Mouse (Mus musculus) embryonic facial prominence, embryonic 14.5 days (tissue): ENCODE measurements around the gene Rpl10. TPM values are rescaled to one million over a fixed set of nuclear protein-coding genes. Genes with fewer than 3 reads are reported as not detected.

Experiments
- ATAC-seq: fragments of 200-750 bp; cut with Nextera tagmentation; 2 replicates; pipeline ENCODE4 v1.8.0; 2017; ENCODE audit warnings: low read depth, moderate number of reproducible peaks, moderate TSS enrichment
- DNase-seq: peaks from one replicate; pipeline ENCODE4 v3.0.0-alpha.2; 2015; ENCODE audit warnings: low spot score
- H3K27ac ChIP-seq: fragments of 300-500 bp; sonication (generic); replicated peaks from 2 replicates; pipeline ENCODE4 v1.5.1; 2014; ENCODE audit warnings: low read depth, mild to moderate bottlenecking, low read length, moderate library complexity
- H3K27me3 ChIP-seq: fragments of 300-500 bp; sonication (generic); replicated peaks from 2 replicates; pipeline ENCODE4 v1.6.1; 2014; ENCODE audit warnings: low read length; ENCODE audit not compliant: control insufficient read depth, insufficient read depth
- H3K36me3 ChIP-seq: fragments of 300-500 bp; sonication (generic); 2 replicates; pipeline ENCODE4 v1.6.1; 2014; ENCODE audit warnings: low read length, mixed read lengths; ENCODE audit not compliant: control insufficient read depth, insufficient read depth
- H3K4me1 ChIP-seq: fragments of 300-500 bp; sonication (generic); 2 replicates; pipeline ENCODE4 v1.6.1; 2014; ENCODE audit warnings: antibody characterized with exemption, low read length; ENCODE audit not compliant: control insufficient read depth, insufficient read depth
- H3K4me2 ChIP-seq: fragments of 300-500 bp; sonication (generic); 2 replicates; pipeline ENCODE4 v1.6.1; 2014; ENCODE audit warnings: low read depth, mild to moderate bottlenecking, low read length, moderate library complexity, mixed read lengths
- H3K4me3 ChIP-seq: fragments of 300-500 bp; sonication (generic); 2 replicates; pipeline ENCODE4 v1.5.1; 2014; ENCODE audit warnings: low read depth, mild to moderate bottlenecking, low read length
- H3K9ac ChIP-seq: fragments of 300-500 bp; sonication (generic); 2 replicates; pipeline ENCODE4 v1.6.1; 2014; ENCODE audit warnings: low read depth, mild to moderate bottlenecking, low read length, moderate library complexity, mixed read lengths
- H3K9me3 ChIP-seq: fragments of 300-500 bp; sonication (generic); 2 replicates; pipeline ENCODE4 v1.6.1; 2016; ENCODE audit warnings: low read length; ENCODE audit not compliant: control insufficient read depth
- WGBS: fragments of 180-500 bp; shearing (Covaris S2); extraction: QIAGEN DNeasy Blood & Tissue Kit; methylation state at CpG from one replicate; pipeline ENCODE4 v1.1.7; 2014; 5-methylcytosine and 5-hydroxymethylcytosine counted together
- polyA plus RNA-seq: library from polyadenylated mRNA; unstranded; fragments of >200 nt; fragmentation: Nextera tagmentation; extraction: Ambion mirVana; gene quantifications from 2 replicates; pipeline ENCODE4 v1.2.1, GENCODE M21; 2014

Gene Rpl10
- polyA plus RNA-seq, 1 experiment from 2014 or later, result 935 TPM

DNA sequence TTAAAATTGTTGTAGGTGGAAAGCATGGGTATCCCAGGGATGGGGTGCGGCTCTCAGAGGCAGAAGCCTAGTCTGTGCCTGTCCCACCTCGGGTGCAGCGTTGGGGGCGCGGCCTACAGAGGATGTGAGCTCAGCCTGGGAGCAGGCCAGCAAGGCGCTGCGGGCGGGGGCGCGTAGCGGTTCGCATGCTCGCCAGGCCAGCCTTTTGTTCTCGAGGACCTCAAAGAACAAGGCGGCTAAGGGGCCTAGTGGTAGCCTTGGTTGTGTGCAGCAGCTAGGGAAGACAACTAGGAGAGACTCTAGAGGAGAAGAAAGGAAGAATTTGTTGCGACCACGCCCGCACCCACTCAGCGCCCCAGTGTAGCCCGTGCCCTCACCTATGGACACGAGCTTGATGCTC lies 24.9 kb upstream of the Rpl10 start:
- Histone ChIP-seq H3K27me3 (no peaks in the 10 kb centered on the region), H3K27ac (peak overlapping the region; percentile 96), H3K9me3 (no peaks in the 10 kb centered on the region), H3K36me3 (peaks cover 24% of the 10 kb centered on the region), H3K9ac (peak overlapping the region; percentile 81), H3K4me1 (peaks cover 3% of the 10 kb centered on the region; the same call in 1 of the 2 replicates), H3K4me3 (peak overlapping the region; percentile 46), H3K4me2 (peak overlapping the region; percentile 57)
- DNase-seq, result peak; percentile 90
- ATAC-seq, result peak; percentile 71
- 38% methylated on average over 19 of the region's 21 CpGs for WGBS

DNA sequence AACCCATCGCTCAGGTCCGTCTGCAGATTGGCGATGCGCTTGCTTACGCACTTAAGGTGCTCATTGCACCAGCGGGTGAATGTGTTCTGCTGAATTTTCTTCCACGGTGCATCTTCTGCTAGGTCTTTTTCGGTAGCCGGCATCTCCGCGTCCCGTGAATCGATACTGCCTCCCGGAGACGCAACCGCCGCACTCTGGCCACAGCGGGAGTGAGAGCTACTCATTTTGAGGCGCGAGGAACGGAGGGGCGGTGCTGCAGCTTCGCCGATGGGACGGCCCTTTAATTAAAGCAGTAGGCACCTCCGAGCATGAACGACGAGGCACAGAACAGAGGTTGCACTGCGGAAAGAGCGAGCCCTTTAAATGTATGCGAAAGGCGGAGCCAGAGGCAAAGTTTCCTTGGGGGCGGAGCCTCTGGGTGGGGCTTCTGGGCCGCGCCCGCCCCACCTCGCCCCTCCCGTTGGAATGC lies 24.4 kb upstream of the Rpl10 start:
- Histone ChIP-seq H3K36me3 (peaks cover 19% of the 10 kb centered on the region), H3K9me3 (no peaks in the 10 kb centered on the region), H3K4me2 (peak overlapping the region; percentile 59), H3K9ac (peak overlapping the region; percentile 81), H3K4me3 (peak overlapping the region; percentile 46), H3K27ac (peak overlapping the region; percentile 96), H3K27me3 (no peaks in the 10 kb centered on the region), H3K4me1 (peaks cover 3% of the 10 kb centered on the region; the same call in 1 of the 2 replicates)
- DNase-seq (peak; percentile 98), ATAC-seq (peak; percentile 90)
- WGBS, result 20% methylated on average over 29 of the region's 38 CpGs

DNA sequence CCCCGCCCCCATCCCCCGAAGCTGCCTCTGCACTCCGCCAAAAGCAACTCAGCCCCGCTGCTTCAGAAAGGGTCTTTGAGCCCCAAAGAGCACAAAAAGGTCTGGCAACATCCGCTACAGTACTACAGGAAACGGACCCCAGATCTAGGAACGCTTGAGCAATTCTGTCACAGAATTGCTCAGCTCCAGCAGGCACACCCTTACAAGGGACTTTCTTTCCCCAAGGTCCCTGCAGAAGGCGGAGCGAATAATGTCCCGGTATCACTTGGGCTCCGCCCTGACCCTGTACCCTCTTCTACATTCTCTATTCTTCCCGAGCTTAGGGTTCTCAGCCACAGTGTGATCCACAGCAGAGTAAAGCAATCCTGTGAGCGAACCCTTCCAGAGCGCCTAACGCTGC lies 23.9 kb upstream of the Rpl10 start:
- Histone ChIP-seq H3K4me1 (peaks cover 3% of the 10 kb centered on the region; the same call in 1 of the 2 replicates), H3K27me3 (no peaks in the 10 kb centered on the region), H3K27ac (peak overlapping the region; percentile 88), H3K36me3 (peaks cover 14% of the 10 kb centered on the region), H3K4me3 (peak overlapping the region; percentile 46), H3K4me2 (peak overlapping the region; percentile 59), H3K9ac (peak overlapping the region; percentile 54), H3K9me3 (no peaks in the 10 kb centered on the region)
- WGBS, result 29% methylated on average over 14 of the region's 15 CpGs
- no peak for DNase-seq
- ATAC-seq, result peak; percentile 13

GRCm38 (mm10) chrX:74248651-74249050 lies 22.0 kb upstream of the Rpl10 start:
- 13% methylated on average over 3 of the region's 3 CpGs for WGBS
- Histone ChIP-seq H3K9me3 (no peaks in the 10 kb centered on the region), H3K4me2 (peak overlapping the region; percentile 62), H3K36me3 (no peaks in the 10 kb centered on the region), H3K9ac (peak overlapping the region; percentile 64), H3K4me1 (peaks cover 3% of the 10 kb centered on the region; the same call in 1 of the 2 replicates), H3K27me3 (no peaks in the 10 kb centered on the region), H3K4me3 (peak overlapping the region; percentile 43), H3K27ac (peak overlapping the region; percentile 80)
- DNase-seq, result peak; percentile 88
- peak; percentile 3; the same call in 1 of the 2 replicates for ATAC-seq

DNA sequence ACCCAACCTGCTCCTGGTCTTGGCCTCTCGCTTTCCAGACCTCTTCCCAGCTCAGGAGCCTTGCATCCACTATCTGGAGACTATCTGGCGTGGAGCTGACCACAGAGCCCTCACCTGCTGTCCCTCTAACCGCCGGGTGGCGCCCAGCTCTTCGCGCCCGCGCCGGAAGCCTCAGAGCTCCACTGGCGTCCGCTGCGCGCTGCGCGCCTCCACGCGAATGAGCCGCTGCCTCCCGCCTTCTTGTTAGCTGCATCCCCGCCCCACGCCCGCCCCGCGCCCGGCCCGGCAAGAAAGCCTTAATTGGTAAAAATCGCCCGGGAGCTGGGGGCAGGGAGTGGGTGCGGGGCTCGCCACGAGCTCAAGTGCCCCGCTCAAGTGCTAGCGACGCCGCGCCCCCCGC lies 21.0 kb upstream of the Rpl10 start, which contains the start of gene Flna:
Gene Flna, minus strand, starts transcription at position 206 of the 400 bp plus-strand sequence.
- DNase-seq, result peak; percentile 63

GRCm38 (mm10) chrX:74254153-74254887 lies 16.3 kb upstream of the Rpl10 start, which contains the start of gene Emd:
Gene Emd, plus strand, starts transcription at chrX:74254687.
- DNase-seq (peak; percentile 97), ATAC-seq (peak; percentile 98)
- Histone ChIP-seq H3K4me3 (peak within 1 kb of the TSS; percentile 58), H3K9ac (peak within 1 kb of the TSS; percentile 84), H3K36me3 (0 out of 2 replicates have a peak, but pooled peaks cover 22% of the 10 kb centered on the region), H3K27me3 (no peaks in the 10 kb centered on the region), H3K4me2 (peak within 1 kb of the TSS; percentile 64), H3K4me1 (no peaks in the 10 kb centered on the region), H3K27ac (peak within 1 kb of the TSS; percentile 93), H3K9me3 (no peaks in the 10 kb centered on the region)
- WGBS, result 31% methylated on average over 25 of the region's 39 CpGs

More for the DNA sequence above, 21.0 kb upstream of the Rpl10 start, which contains the start of gene Flna:
- peak within 1 kb of the TSS; percentile 64 for H3K9ac ChIP-seq
- no peaks in the 10 kb centered on the region for H3K9me3 ChIP-seq
- H3K4me1 ChIP-seq, result no peaks in the 10 kb centered on the region
- H3K36me3 ChIP-seq, result no peaks in the 10 kb centered on the region
- no peaks in the 10 kb centered on the region for H3K27me3 ChIP-seq
- H3K27ac ChIP-seq, result peak within 1 kb of the TSS; percentile 80
- 17% methylated on average over 21 of the region's 38 CpGs for WGBS
- peak within 1 kb of the TSS; percentile 43 for H3K4me3 ChIP-seq
- no peak for ATAC-seq
- H3K4me2 ChIP-seq, result peak within 1 kb of the TSS; percentile 62

GRCm38 (mm10) chrX:74254888-74255565 lies 15.6 kb upstream of the Rpl10 start:
- no peaks in the 10 kb centered on the region for H3K9me3 ChIP-seq
- H3K27me3 ChIP-seq, result no peaks in the 10 kb centered on the region
- 0 out of 2 replicates have a peak, but pooled peaks cover 22% of the 10 kb centered on the region for H3K36me3 ChIP-seq
- DNase-seq (peak; percentile 7), ATAC-seq (peak; percentile 53)
- H3K4me3 ChIP-seq, result peak overlapping the region; percentile 58
- H3K4me2 ChIP-seq, result peak overlapping the region; percentile 64
- H3K9ac ChIP-seq, result peak overlapping the region; percentile 84
- 37% methylated on average over 18 of the region's 31 CpGs for WGBS
- peak overlapping the region; percentile 93 for H3K27ac ChIP-seq
- no peaks in the 10 kb centered on the region for H3K4me1 ChIP-seq

GRCm38 (mm10) chrX:74257746-74258145 lies 12.9 kb upstream of the Rpl10 start:
- WGBS, result 87% methylated on average over 3 of the region's 3 CpGs
- H3K27me3 ChIP-seq, result no peaks in the 10 kb centered on the region
- ATAC-seq (no peak), DNase-seq (no peak)
- no peak overlapping the region for H3K4me3 ChIP-seq
- H3K27ac ChIP-seq, result no peak overlapping the region
- no peak overlapping the region for H3K9ac ChIP-seq
- 0 out of 2 replicates have a peak, but pooled peaks cover 22% of the 10 kb centered on the region for H3K36me3 ChIP-seq
- H3K4me1 ChIP-seq, result no peaks in the 10 kb centered on the region
- H3K4me2 ChIP-seq, result no peak overlapping the region
- H3K9me3 ChIP-seq, result no peaks in the 10 kb centered on the region
